Mouse (Mus musculus): ENCODE measurements around the gene Atf3. TPM values are rescaled to one million over a fixed set of nuclear protein-coding genes. Genes with fewer than 3 reads are reported as not detected.

Gene Atf3
- polyA plus RNA-seq, 1 experiment from 2014 or later, result 14.3 TPM

GRCm38 (mm10) chr1:191140983-191141382, 76.9 kb downstream of the Atf3 start:
- ATAC-seq (replicated peaks; ENCODE audit: insufficient number of reproducible peaks, insufficient read depth, low FRiP score, low read depth), result no peak
- Histone ChIP-seq H3K4me3 (no peak overlapping the region), H3K4me1 (replicated peaks) (0 out of 2 replicates have a peak, but pooled peaks cover 2% of the 10 kb centered on the region), H3K27me3 (no peaks in the 10 kb centered on the region), H3K9ac (no peak overlapping the region), H3K36me3 (no peaks in the 10 kb centered on the region), H3K27ac (no peak overlapping the region), H3K9me3 (replicated peaks) (no peaks in the 10 kb centered on the region), H3K4me2 (no peak overlapping the region)
- WGBS, result 83% methylated on average over 8 of the region's 8 CpGs

- no peak overlapping the region for H3K4me3 ChIP-seq
- no peak overlapping the region for H3K9ac ChIP-seq
- H3K36me3 ChIP-seq, result no peaks in the 10 kb centered on the region
- no peak overlapping the region for H3K4me2 ChIP-seq
- no peaks in the 10 kb centered on the region for H3K27me3 ChIP-seq
- no peak overlapping the region for H3K27ac ChIP-seq
- H3K4me1 ChIP-seq (replicated peaks), result 0 out of 2 replicates have a peak, but pooled peaks cover 2% of the 10 kb centered on the region
- no peak for ATAC-seq (replicated peaks; ENCODE audit: insufficient number of reproducible peaks, insufficient read depth, low FRiP score, low read depth)
- H3K9me3 ChIP-seq (replicated peaks), result no peaks in the 10 kb centered on the region
- 32% methylated on average over 7 of the region's 7 CpGs for WGBS
Observed at GRCm38 (mm10) chr1:191138874-191139495, 78.9 kb downstream of the Atf3 start.

GRCm38 (mm10) chr1:191138436-191138835, 79.4 kb downstream of the Atf3 start:
- WGBS, result 87% methylated on average over 4 of the region's 4 CpGs
- Histone ChIP-seq H3K9ac (no peak overlapping the region), H3K27me3 (no peaks in the 10 kb centered on the region), H3K27ac (no peak overlapping the region), H3K36me3 (no peaks in the 10 kb centered on the region), H3K4me2 (no peak overlapping the region), H3K4me3 (no peak overlapping the region), H3K9me3 (replicated peaks) (no peaks in the 10 kb centered on the region), H3K4me1 (replicated peaks) (0 out of 2 replicates have a peak, but pooled peaks cover 2% of the 10 kb centered on the region)
- ATAC-seq (replicated peaks; ENCODE audit: insufficient number of reproducible peaks, insufficient read depth, low FRiP score, low read depth), result no peak

- H3K4me3 ChIP-seq, result no peak overlapping the region
- no peaks in the 10 kb centered on the region for H3K27me3 ChIP-seq
- no peak overlapping the region for H3K27ac ChIP-seq
- H3K4me1 ChIP-seq (replicated peaks), result peaks cover 5% of the 10 kb centered on the region; the same call in 1 of the 2 replicates
- no peak for ATAC-seq (replicated peaks; ENCODE audit: insufficient number of reproducible peaks, insufficient read depth, low FRiP score, low read depth)
- no peaks in the 10 kb centered on the region for H3K9me3 ChIP-seq (replicated peaks)
- no peaks in the 10 kb centered on the region for H3K36me3 ChIP-seq
- H3K9ac ChIP-seq, result no peak overlapping the region
- no peak overlapping the region for H3K4me2 ChIP-seq
- 66% methylated on average over 4 of the region's 4 CpGs for WGBS
Observed at GRCm38 (mm10) chr1:191135406-191135805, 82.4 kb downstream of the Atf3 start.

- no peak overlapping the region for H3K4me2 ChIP-seq
- H3K27me3 ChIP-seq, result no peaks in the 10 kb centered on the region
- no peaks in the 10 kb centered on the region for H3K36me3 ChIP-seq
- 56% methylated on average over 5 of the region's 5 CpGs for WGBS
- H3K4me3 ChIP-seq, result no peak overlapping the region
- H3K27ac ChIP-seq, result no peak overlapping the region
- 0 out of 2 replicates have a peak, but pooled peaks cover 7% of the 10 kb centered on the region for H3K9me3 ChIP-seq (replicated peaks)
- ATAC-seq (replicated peaks; ENCODE audit: insufficient number of reproducible peaks, insufficient read depth, low FRiP score, low read depth), result peak; percentile 43; the same call in 1 of the 2 replicates
- H3K9ac ChIP-seq, result no peak overlapping the region
- peaks cover 3% of the 10 kb centered on the region; the same call in 1 of the 2 replicates for H3K4me1 ChIP-seq (replicated peaks)
Observed at GRCm38 (mm10) chr1:191132934-191133333, 84.9 kb downstream of the Atf3 start.

GRCm38 (mm10) chr1:191132240-191132639, 85.6 kb downstream of the Atf3 start:
- Histone ChIP-seq H3K4me1 (replicated peaks) (peaks cover 3% of the 10 kb centered on the region; the same call in 1 of the 2 replicates), H3K9ac (no peak overlapping the region), H3K36me3 (no peaks in the 10 kb centered on the region), H3K9me3 (replicated peaks) (0 out of 2 replicates have a peak, but pooled peaks cover 7% of the 10 kb centered on the region), H3K4me2 (no peak overlapping the region), H3K27me3 (no peaks in the 10 kb centered on the region), H3K4me3 (no peak overlapping the region), H3K27ac (no peak overlapping the region)
- WGBS, result 68% methylated on average over 5 of the region's 5 CpGs
- ATAC-seq (replicated peaks; ENCODE audit: insufficient number of reproducible peaks, insufficient read depth, low FRiP score, low read depth), result no peak

- no peak overlapping the region for H3K27ac ChIP-seq
- ATAC-seq (replicated peaks; ENCODE audit: insufficient number of reproducible peaks, insufficient read depth, low FRiP score, low read depth), result no peak
- WGBS, result 88% methylated on average over 2 of the region's 2 CpGs
Observed at GRCm38 (mm10) chr1:191131692-191132091, 86.1 kb downstream of the Atf3 start.

GRCm38 (mm10) chr1:191125811-191126638, 91.8 kb downstream of the Atf3 start:
- Histone ChIP-seq H3K4me2 (peak overlapping the region; percentile 81), H3K27me3 (peaks cover 11% of the 10 kb centered on the region), H3K9ac (peak overlapping the region; percentile 61; the same call in 1 of the 2 replicates), H3K4me1 (replicated peaks) (peaks cover 6% of the 10 kb centered on the region), H3K27ac (no peak overlapping the region), H3K36me3 (no peaks in the 10 kb centered on the region), H3K9me3 (replicated peaks) (0 out of 2 replicates have a peak, but pooled peaks cover 7% of the 10 kb centered on the region), H3K4me3 (peak overlapping the region; percentile 46)
- ATAC-seq (replicated peaks; ENCODE audit: insufficient number of reproducible peaks, insufficient read depth, low FRiP score, low read depth), result peak; percentile 78
- WGBS, result 10% methylated on average over 38 of the region's 38 CpGs

More at GRCm38 (mm10) chr1:191131692-191132091, 86.1 kb downstream of the Atf3 start:
- Histone ChIP-seq H3K27me3 (no peaks in the 10 kb centered on the region), H3K4me3 (no peak overlapping the region), H3K36me3 (no peaks in the 10 kb centered on the region), H3K9me3 (replicated peaks) (0 out of 2 replicates have a peak, but pooled peaks cover 7% of the 10 kb centered on the region), H3K9ac (no peak overlapping the region), H3K4me2 (no peak overlapping the region), H3K4me1 (replicated peaks) (peaks cover 3% of the 10 kb centered on the region; the same call in 1 of the 2 replicates)

GRCm38 (mm10) chr1:191124288-191124687, 93.6 kb downstream of the Atf3 start:
- Histone ChIP-seq H3K27ac (no peak overlapping the region), H3K9ac (no peak overlapping the region), H3K4me1 (replicated peaks) (peaks cover 6% of the 10 kb centered on the region), H3K9me3 (replicated peaks) (no peaks in the 10 kb centered on the region), H3K36me3 (no peaks in the 10 kb centered on the region), H3K27me3 (peaks cover 11% of the 10 kb centered on the region), H3K4me2 (no peak overlapping the region), H3K4me3 (no peak overlapping the region)
- 55% methylated on average over 4 of the region's 4 CpGs for WGBS
- ATAC-seq (replicated peaks; ENCODE audit: insufficient number of reproducible peaks, insufficient read depth, low FRiP score, low read depth), result no peak

- Histone ChIP-seq H3K4me3 (no peak overlapping the region), H3K4me1 (replicated peaks) (peaks cover 6% of the 10 kb centered on the region), H3K36me3 (no peaks in the 10 kb centered on the region), H3K9ac (no peak overlapping the region), H3K9me3 (replicated peaks) (no peaks in the 10 kb centered on the region), H3K27ac (no peak overlapping the region), H3K4me2 (no peak overlapping the region), H3K27me3 (peaks cover 11% of the 10 kb centered on the region)
- 70% methylated on average over 2 of the region's 2 CpGs for WGBS
- no peak for ATAC-seq (replicated peaks; ENCODE audit: insufficient number of reproducible peaks, insufficient read depth, low FRiP score, low read depth)
Observed at GRCm38 (mm10) chr1:191123696-191124095, 94.1 kb downstream of the Atf3 start.

- H3K4me1 ChIP-seq (replicated peaks), result peaks cover 6% of the 10 kb centered on the region
- no peaks in the 10 kb centered on the region for H3K36me3 ChIP-seq
- H3K27ac ChIP-seq, result no peak overlapping the region
- peaks cover 11% of the 10 kb centered on the region for H3K27me3 ChIP-seq
- no peaks in the 10 kb centered on the region for H3K9me3 ChIP-seq (replicated peaks)
- H3K4me2 ChIP-seq, result no peak overlapping the region
- 56% methylated on average over 3 of the region's 3 CpGs for WGBS
- H3K9ac ChIP-seq, result no peak overlapping the region
- no peak overlapping the region for H3K4me3 ChIP-seq
- ATAC-seq (replicated peaks; ENCODE audit: insufficient number of reproducible peaks, insufficient read depth, low FRiP score, low read depth), result no peak
Observed at GRCm38 (mm10) chr1:191122744-191123143, 95.1 kb downstream of the Atf3 start.
